Mouse (Mus musculus): ENCODE measurements at regions not wholly inside any gene's neighbourhood (a gene's known extent, or its start where the extent isn't known, plus 50 kb on each side); places are given as distances from the start of the nearest gene placed in this dataset.

- TF ChIP-seq NANOG (IDR thresholded peaks at IDR 0.05; ENCODE audit: borderline replicate concordance, low read length) (no peak), POU5F1 (IDR thresholded peaks at IDR 0.05; ENCODE audit: borderline replicate concordance, low read length) (no peak), CTCF (conservative IDR thresholded peaks at IDR 0.05; ENCODE audit: low read length) (no peak)
- Histone ChIP-seq H3K36me3 (ENCODE audit: insufficient read depth, low read length) (no peaks in the 10 kb centered on the region), H3K4me3 (replicated peaks; ENCODE audit: low read length) (no peak overlapping the region), H3K9me3 (ENCODE audit: low read length) (no peaks in the 10 kb centered on the region), H3K4me1 (replicated peaks; ENCODE audit: low read depth, low read length) (no peaks in the 10 kb centered on the region), H3K27me3 (ENCODE audit: insufficient read depth, low read length) (no peaks in the 10 kb centered on the region)
These were observed 256.4 kb upstream of the Nudt12 start for GRCm38 (mm10) chr17:59269613-59270012.

- Histone ChIP-seq H3K9me3 (ENCODE audit: low read length) (no peaks in the 10 kb centered on the region), H3K4me3 (replicated peaks; ENCODE audit: low read length) (no peak overlapping the region), H3K27me3 (ENCODE audit: insufficient read depth, low read length) (no peaks in the 10 kb centered on the region), H3K36me3 (ENCODE audit: insufficient read depth, low read length) (no peaks in the 10 kb centered on the region), H3K4me1 (replicated peaks; ENCODE audit: low read depth, low read length) (no peaks in the 10 kb centered on the region)
- no peak for TF ChIP-seq POU5F1 (IDR thresholded peaks at IDR 0.05; ENCODE audit: borderline replicate concordance, low read length)
- TF ChIP-seq NANOG (IDR thresholded peaks at IDR 0.05; ENCODE audit: borderline replicate concordance, low read length), result no peak
- TF ChIP-seq CTCF (conservative IDR thresholded peaks at IDR 0.05; ENCODE audit: low read length), result no peak
These were observed 235.8 kb upstream of the Nudt12 start for GRCm38 (mm10) chr17:59249000-59249399.

- H3K9me3 ChIP-seq (ENCODE audit: low read length), result no peaks in the 10 kb centered on the region
- H3K4me3 ChIP-seq (replicated peaks; ENCODE audit: low read length), result no peak overlapping the region
- H3K27me3 ChIP-seq (ENCODE audit: insufficient read depth, low read length), result no peaks in the 10 kb centered on the region
- no peak for TF ChIP-seq CTCF (conservative IDR thresholded peaks at IDR 0.05; ENCODE audit: low read length)
- TF ChIP-seq NANOG (IDR thresholded peaks at IDR 0.05; ENCODE audit: borderline replicate concordance, low read length), result no peak
- no peak for TF ChIP-seq POU5F1 (IDR thresholded peaks at IDR 0.05; ENCODE audit: borderline replicate concordance, low read length)
- H3K4me1 ChIP-seq (replicated peaks; ENCODE audit: low read depth, low read length), result no peaks in the 10 kb centered on the region
- no peaks in the 10 kb centered on the region for H3K36me3 ChIP-seq (ENCODE audit: insufficient read depth, low read length)
These were observed 219.1 kb upstream of the Nudt12 start for GRCm38 (mm10) chr17:59232251-59232650.

Data from E14TG2a.4 (cell line).